Mouse (Mus musculus) midbrain, embryonic 11.5 days (tissue): ENCODE data around the gene Lrsam1. TPM values are rescaled to one million over a fixed set of nuclear protein-coding genes. Genes with fewer than 3 reads are reported as not detected.

Experiments
- ATAC-seq: fragments of 200-750 bp; cut with Nextera tagmentation; 2 replicates; pipeline ENCODE4 v1.8.0; 2017; ENCODE audit warnings: moderate TSS enrichment, moderate library complexity; ENCODE audit not compliant: low FRiP score
- DNase-seq: peaks from one replicate; pipeline ENCODE4 v3.0.0; 2015; ENCODE audit warnings: low spot score; ENCODE audit errors: missing footprints
- H3K27ac ChIP-seq: fragments of 300-500 bp; sonication (generic); 2 replicates; pipeline ENCODE4 v1.5.1; 2014; ENCODE audit warnings: low read depth, low read length
- H3K27me3 ChIP-seq: fragments of 300-500 bp; sonication (generic); 2 replicates; pipeline ENCODE4 v1.6.1; 2014; ENCODE audit warnings: mild to moderate bottlenecking, low read length, moderate library complexity, mixed read lengths; ENCODE audit not compliant: control insufficient read depth, insufficient read depth
- H3K36me3 ChIP-seq: fragments of 300-500 bp; sonication (generic); 2 replicates; pipeline ENCODE4 v1.6.1; 2014; ENCODE audit warnings: mild to moderate bottlenecking, low read length, moderate library complexity, mixed read lengths; ENCODE audit not compliant: control insufficient read depth, insufficient read depth
- H3K4me1 ChIP-seq: fragments of 300-500 bp; sonication (generic); 2 replicates; pipeline ENCODE4 v1.6.1; 2014; ENCODE audit warnings: low read length; ENCODE audit not compliant: control insufficient read depth, insufficient read depth
- H3K4me2 ChIP-seq: fragments of 300-500 bp; sonication (generic); 2 replicates; pipeline ENCODE4 v1.6.1; 2014; ENCODE audit warnings: mild to moderate bottlenecking, moderate library complexity
- H3K4me3 ChIP-seq: fragments of 300-500 bp; sonication (generic); 2 replicates; pipeline ENCODE4 v1.5.1; 2014; ENCODE audit warnings: low read depth, low read length
- H3K9ac ChIP-seq: fragments of 300-500 bp; sonication (generic); 2 replicates; pipeline ENCODE4 v1.6.1; 2014; ENCODE audit warnings: low read length
- H3K9me3 ChIP-seq: fragments of 300-500 bp; sonication (generic); 2 replicates; pipeline ENCODE4 v1.6.1; 2016; ENCODE audit warnings: low read length; ENCODE audit not compliant: control insufficient read depth
- WGBS: fragments of 180-500 bp; shearing (Covaris S2); extraction: QIAGEN DNeasy Blood & Tissue Kit; methylation state at CpG from one replicate; pipeline ENCODE4 v1.1.7; 2014; 5-methylcytosine and 5-hydroxymethylcytosine counted together
- polyA plus RNA-seq: library from polyadenylated mRNA; unstranded; fragments of >200 nt; fragmentation: Nextera tagmentation; extraction: Ambion mirVana; gene quantifications from 2 replicates; pipeline ENCODE4 v1.2.1, GENCODE M21; 2014

Lrsam1 gene
- polyA plus RNA-seq, 1 experiment from 2014 or later = 9.2 TPM

GRCm38 (mm10) chr2:32882283-32883043 is 79.0 kb downstream of the Lrsam1 start:
- H3K9me3 ChIP-seq = no peaks in the 10 kb centered on the region
- H3K27ac ChIP-seq = no peak overlapping the region
- H3K9ac ChIP-seq = no peak overlapping the region
- no peak overlapping the region for H3K4me3 ChIP-seq
- H3K27me3 ChIP-seq = no peaks in the 10 kb centered on the region
- ATAC-seq = no peak
- H3K4me2 ChIP-seq = no peak overlapping the region
- no peak for DNase-seq
- H3K4me1 ChIP-seq = peaks cover 15% of the 10 kb centered on the region
- WGBS = 61% methylated on average over 12 of the region's 21 CpGs
- H3K36me3 ChIP-seq = no peaks in the 10 kb centered on the region

- Histone ChIP-seq H3K9me3 (no peaks in the 10 kb centered on the region), H3K27ac (no peak overlapping the region), H3K9ac (no peak overlapping the region; the same call in 1 of the 2 replicates), H3K27me3 (no peaks in the 10 kb centered on the region; the same call in 1 of the 2 replicates), H3K36me3 (no peaks in the 10 kb centered on the region), H3K4me1 (peaks cover 22% of the 10 kb centered on the region), H3K4me3 (no peak overlapping the region), H3K4me2 (no peak overlapping the region)
- ATAC-seq (no peak), DNase-seq (no peak)
- 55% methylated on average over 3 of the region's 3 CpGs for WGBS
These were observed 79.7 kb downstream of the Lrsam1 start for GRCm38 (mm10) chr2:32881723-32882122.

- peaks cover 26% of the 10 kb centered on the region for H3K4me1 ChIP-seq
- no peaks in the 10 kb centered on the region for H3K9me3 ChIP-seq
- DNase-seq (no peak), ATAC-seq (no peak)
- 19% methylated on average over 6 of the region's 6 CpGs for WGBS
- H3K9ac ChIP-seq = peak overlapping the region; percentile 42
- no peak overlapping the region for H3K4me3 ChIP-seq
- H3K4me2 ChIP-seq = no peak overlapping the region
- H3K27me3 ChIP-seq = no peaks in the 10 kb centered on the region; the same call in 1 of the 2 replicates
- peak overlapping the region; percentile 26; the same call in 1 of the 2 replicates for H3K27ac ChIP-seq
- H3K36me3 ChIP-seq = no peaks in the 10 kb centered on the region
These were observed 80.4 kb downstream of the Lrsam1 start for GRCm38 (mm10) chr2:32881054-32881453.

- no peak overlapping the region for H3K27ac ChIP-seq
- peaks cover 33% of the 10 kb centered on the region for H3K4me1 ChIP-seq
- no peak overlapping the region for H3K9ac ChIP-seq
- 80% methylated on average over 5 of the region's 5 CpGs for WGBS
- H3K9me3 ChIP-seq = no peaks in the 10 kb centered on the region
- ATAC-seq (no peak), DNase-seq (no peak)
- H3K27me3 ChIP-seq = no peaks in the 10 kb centered on the region; the same call in 1 of the 2 replicates
- H3K4me3 ChIP-seq = no peak overlapping the region
- H3K36me3 ChIP-seq = no peaks in the 10 kb centered on the region
- no peak overlapping the region for H3K4me2 ChIP-seq
These were observed 81.8 kb downstream of the Lrsam1 start for GRCm38 (mm10) chr2:32879593-32879992.

GRCm38 (mm10) chr2:32878396-32878795 is 83.0 kb downstream of the Lrsam1 start:
- H3K27ac ChIP-seq = no peak overlapping the region
- H3K4me2 ChIP-seq = no peak overlapping the region
- H3K4me3 ChIP-seq = no peak overlapping the region
- WGBS = 73% methylated on average over 3 of the region's 3 CpGs
- H3K9ac ChIP-seq = no peak overlapping the region
- no peaks in the 10 kb centered on the region; the same call in 1 of the 2 replicates for H3K27me3 ChIP-seq
- no peaks in the 10 kb centered on the region for H3K9me3 ChIP-seq
- no peaks in the 10 kb centered on the region for H3K36me3 ChIP-seq
- ATAC-seq = no peak
- DNase-seq = no peak
- H3K4me1 ChIP-seq = peaks cover 35% of the 10 kb centered on the region

GRCm38 (mm10) chr2:32877761-32878393 is 83.5 kb downstream of the Lrsam1 start:
- ATAC-seq (no peak), DNase-seq (no peak)
- no peaks in the 10 kb centered on the region; the same call in 1 of the 2 replicates for H3K27me3 ChIP-seq
- WGBS = 49% methylated on average over 6 of the region's 6 CpGs
- H3K9ac ChIP-seq = no peak overlapping the region
- H3K4me2 ChIP-seq = peak overlapping the region; percentile 99
- no peaks in the 10 kb centered on the region for H3K9me3 ChIP-seq
- peaks cover 35% of the 10 kb centered on the region for H3K4me1 ChIP-seq
- no peaks in the 10 kb centered on the region for H3K36me3 ChIP-seq
- H3K27ac ChIP-seq = no peak overlapping the region
- no peak overlapping the region; the same call in 1 of the 2 replicates for H3K4me3 ChIP-seq

GRCm38 (mm10) chr2:32877303-32877702 is 84.1 kb downstream of the Lrsam1 start:
- no peak for ATAC-seq
- peaks cover 35% of the 10 kb centered on the region for H3K4me1 ChIP-seq
- peak overlapping the region; percentile 70 for H3K4me3 ChIP-seq
- no peaks in the 10 kb centered on the region; the same call in 1 of the 2 replicates for H3K27me3 ChIP-seq
- no peak overlapping the region for H3K27ac ChIP-seq
- H3K9ac ChIP-seq = peak overlapping the region; percentile 96; the same call in 1 of the 2 replicates
- 33% methylated on average over 5 of the region's 5 CpGs for WGBS
- DNase-seq = peak; percentile 87
- H3K4me2 ChIP-seq = peak overlapping the region; percentile 99
- H3K9me3 ChIP-seq = no peaks in the 10 kb centered on the region
- H3K36me3 ChIP-seq = no peaks in the 10 kb centered on the region

GRCm38 (mm10) chr2:32876490-32877302 is 84.7 kb downstream of the Lrsam1 start:
- 3% methylated on average over 20 of the region's 20 CpGs for WGBS

More at GRCm38 (mm10) chr2:32876490-32877302, 84.7 kb downstream of the Lrsam1 start:
- ATAC-seq = peak; percentile 41; the same call in 1 of the 2 replicates
- no peak overlapping the region for H3K27ac ChIP-seq
- H3K4me3 ChIP-seq = peak overlapping the region; percentile 70
- no peaks in the 10 kb centered on the region for H3K36me3 ChIP-seq
- H3K9ac ChIP-seq = peak overlapping the region; percentile 96
- H3K4me2 ChIP-seq = peak overlapping the region; percentile 99
- peaks cover 35% of the 10 kb centered on the region for H3K4me1 ChIP-seq
- no peaks in the 10 kb centered on the region; the same call in 1 of the 2 replicates for H3K27me3 ChIP-seq
- H3K9me3 ChIP-seq = no peaks in the 10 kb centered on the region
- DNase-seq = peak; percentile 92
